11 mouse cellular contexts compared by ENCODE assay signal in the genomic region with DNA sequence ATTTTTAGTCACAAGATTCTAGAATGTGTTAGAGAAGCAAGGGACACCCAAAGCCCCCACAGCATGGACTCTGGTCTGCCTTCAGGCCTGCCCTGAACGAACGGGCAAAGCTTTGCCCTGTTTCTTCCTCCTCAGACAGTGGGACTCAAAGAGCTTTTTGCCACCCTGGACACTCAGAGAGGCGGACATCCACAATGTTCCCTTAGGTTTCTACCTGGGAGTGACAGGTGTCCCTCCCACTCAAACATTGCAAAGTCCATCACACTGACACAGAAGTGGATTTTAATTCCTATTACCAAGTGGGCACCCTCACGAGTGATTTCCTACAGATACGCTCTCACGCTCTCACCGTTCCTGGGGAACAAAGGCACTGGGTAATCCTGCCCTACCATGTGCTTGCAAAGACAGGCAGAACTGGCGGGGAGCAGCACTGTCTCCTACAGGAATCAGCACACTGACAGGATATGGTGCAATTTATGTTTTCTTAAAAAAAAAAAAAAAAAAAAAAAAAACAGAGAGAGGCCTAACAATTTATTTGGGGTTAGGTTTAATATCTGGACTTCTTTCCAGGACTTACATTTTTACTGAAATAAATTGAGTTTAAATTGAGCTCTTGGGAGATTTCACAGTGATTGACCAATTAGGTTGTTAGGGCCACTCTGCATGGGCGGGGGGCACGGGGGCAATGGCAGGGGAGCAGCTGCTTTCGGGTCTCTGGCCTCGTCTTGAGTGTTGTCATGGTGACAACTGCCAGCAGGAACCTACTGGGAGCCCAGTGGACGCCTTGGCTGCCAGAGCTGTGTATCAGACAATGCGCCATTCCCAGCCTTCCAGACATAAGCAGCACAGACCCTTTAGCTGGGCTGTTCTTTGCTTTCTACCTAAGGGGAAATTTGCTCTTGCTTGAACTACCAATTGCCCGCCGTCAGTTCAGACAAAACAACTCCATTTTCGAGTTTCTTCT.
A peak's percentile ranks its signal among the peaks of the same experiment; 100 is the strongest.
DNase-seq lines count a peak whose midpoint lies in the region; ATAC-seq lines count a peak whose summit lies in the region.
"Had no signal": no experiment of that assay in that cellular context is flagged by ENCODE, and none has a peak within 500 bp of the region (broad histone marks: within the 10 kb centered on the region; RNA-seq: fewer than 3 reads in every experiment).

No protein-coding gene starts in this region.

- 0 out of 2 replicates have a peak, but pooled peaks cover 3% of the 10 kb centered on the region for H3K27me3 ChIP-seq in forebrain, embryonic 14.5 days (replicated peaks; ENCODE audit: control insufficient read depth, insufficient read depth, low read length)
- H3K27me3 ChIP-seq: limb, embryonic 15.5 days had no signal

- no peak overlapping the region for H3K4me3 ChIP-seq in forebrain, embryonic 14.5 days (ENCODE audit: low read depth, low read length)
- H3K4me3 ChIP-seq: erythroblast, embryonic 14.5 days; limb, embryonic 15.5 days had no signal

- WGBS in forebrain, embryonic 14.5 days, result 34% methylated on average over 17 of the region's 17 CpGs

- intact Hi-C loops in left cerebral cortex, postnatal 4 days (cut with DNase I), result loop anchor here (5.0 to 10.0 kb wide), 2 partner anchors 151 to 251 kb away; no protein-coding TSS in a partner anchor
- intact Hi-C loops in left cerebral cortex, postnatal 10 days (cut with DNase I), result loop anchor here (2.0 to 5.0 kb wide), 2 partner anchors 134 to 251 kb away; no protein-coding TSS in a partner anchor

- H3K4me1 ChIP-seq in forebrain, embryonic 14.5 days (ENCODE audit: control insufficient read depth, insufficient read depth, low read length), result peaks cover 21% of the 10 kb centered on the region
- H3K4me1 ChIP-seq: limb, embryonic 15.5 days had no signal

- DNase-seq in left cerebral cortex, postnatal 4 days, result peak; percentile 90
- DNase-seq in left cerebral cortex, postnatal 10 days (ENCODE audit: extremely low spot score in 1 of 2, low spot score in 2 of 2), result no peak
- DNase-seq in forebrain, embryonic 14.5 days (ENCODE audit: low spot score), result peak; percentile 83
- DNase-seq in mesoderm, embryonic 11.5 days (ENCODE audit: low read depth, low spot score), result peak; percentile 59
- DNase-seq in retina, embryonic 14.5 days (ENCODE audit: low spot score), result peak; percentile 80
- DNase-seq in right cerebral cortex, postnatal 4 days, result no peak

- no peaks in the 10 kb centered on the region for H3K9me3 ChIP-seq in forebrain, embryonic 14.5 days (replicated peaks; ENCODE audit: control insufficient read depth, low read length)
- H3K9me3 ChIP-seq: limb, embryonic 15.5 days had no signal

- H3K9ac ChIP-seq in forebrain, embryonic 14.5 days (ENCODE audit: low read length), result peak overlapping the region; percentile 8; the same call in 1 of the 2 replicates
- H3K9ac ChIP-seq: limb, embryonic 15.5 days had no signal

- peak overlapping the region; percentile 65 for H3K27ac ChIP-seq in forebrain, embryonic 14.5 days (ENCODE audit: low read depth, low read length)
- H3K27ac ChIP-seq: limb, embryonic 15.5 days had no signal

- no peaks in the 10 kb centered on the region for H3K36me3 ChIP-seq in forebrain, embryonic 14.5 days (ENCODE audit: control insufficient read depth, insufficient read depth, low read length)
- H3K36me3 ChIP-seq: limb, embryonic 15.5 days had no signal

- peak; percentile 68 for ATAC-seq in forebrain, embryonic 14.5 days
- ATAC-seq in megakaryocyte, adult 5-6 weeks (ENCODE audit: poor library complexity, severe bottlenecking), result no peak
- no peak for ATAC-seq in frontal cortex, adult (ENCODE audit: low TSS enrichment)
- ATAC-seq: inflammation-experienced regulatory T-cells, adult 6 months had no signal

- H3K4me2 ChIP-seq in forebrain, embryonic 14.5 days (ENCODE audit: low read length), result no peak overlapping the region
- H3K4me2 ChIP-seq: limb, embryonic 15.5 days had no signal

Comparison
In these comparisons a context has a peak if more than half of its experiments do, and no peak if none do; other contexts are left out.
1. DNase-seq: peak in left cerebral cortex, postnatal 4 days (single experiment), forebrain, embryonic 14.5 days (single experiment), mesoderm, embryonic 11.5 days (single experiment) and retina, embryonic 14.5 days (single experiment); none in left cerebral cortex, postnatal 10 days (0 of 2) and right cerebral cortex, postnatal 4 days (single experiment).